Mouse (Mus musculus): ENCODE data around the gene Rapgef2.

Gene Rapgef2

GRCm38 (mm10) chr3:79286376-79287107, at the start of gene Rapgef2:
Rapgef2 (minus strand) TSS chr3:79286517.
- DNase-seq (ENCODE audit: low spot score in 2 of 2), result peak; percentile 70 to 73

- DNase-seq (ENCODE audit: low spot score in 2 of 2), result no peak
These were observed 47.4 kb upstream of the Rapgef2 start for GRCm38 (mm10) chr3:79333643-79334200.

- no peak for DNase-seq (ENCODE audit: low spot score in 2 of 2)
These were observed 46.7 kb upstream of the Rapgef2 start for GRCm38 (mm10) chr3:79333051-79333450.

- no peak for DNase-seq (ENCODE audit: low spot score in 2 of 2)
These were observed 43.5 kb upstream of the Rapgef2 start for GRCm38 (mm10) chr3:79329691-79330315.

- no peak for DNase-seq (ENCODE audit: low spot score in 2 of 2)
These were observed 38.6 kb upstream of the Rapgef2 start for GRCm38 (mm10) chr3:79324697-79325526.

- DNase-seq (ENCODE audit: low spot score in 2 of 2), result no peak
These were observed 27.8 kb upstream of the Rapgef2 start for GRCm38 (mm10) chr3:79314006-79314698.

- DNase-seq (ENCODE audit: low spot score in 2 of 2), result no peak
These were observed 25.6 kb upstream of the Rapgef2 start for GRCm38 (mm10) chr3:79311895-79312294.

- DNase-seq (ENCODE audit: low spot score in 2 of 2), result no peak
These were observed 23.9 kb upstream of the Rapgef2 start for GRCm38 (mm10) chr3:79310184-79310583.

GRCm38 (mm10) chr3:79308605-79309004, 22.3 kb upstream of the Rapgef2 start:
- DNase-seq (ENCODE audit: low spot score in 2 of 2), result no peak

- DNase-seq (ENCODE audit: low spot score in 2 of 2), result no peak
These were observed 13.1 kb upstream of the Rapgef2 start for GRCm38 (mm10) chr3:79299401-79299800.

- DNase-seq (ENCODE audit: low spot score in 2 of 2), result no peak
These were observed 11.0 kb upstream of the Rapgef2 start for GRCm38 (mm10) chr3:79297281-79297680.

GRCm38 (mm10) chr3:79296586-79296985, 10.3 kb upstream of the Rapgef2 start:
- DNase-seq (ENCODE audit: low spot score in 2 of 2), result no peak

- no peak for DNase-seq (ENCODE audit: low spot score in 2 of 2)
These were observed 9.7 kb upstream of the Rapgef2 start for GRCm38 (mm10) chr3:79296049-79296448.

GRCm38 (mm10) chr3:79294701-79295100, 8.4 kb upstream of the Rapgef2 start:
- DNase-seq (ENCODE audit: low spot score in 2 of 2), result no peak

- no peak for DNase-seq (ENCODE audit: low spot score in 2 of 2)
These were observed 6.7 kb upstream of the Rapgef2 start for GRCm38 (mm10) chr3:79293023-79293422.

- no peak for DNase-seq (ENCODE audit: low spot score in 2 of 2)
These were observed 2.7 kb upstream of the Rapgef2 start for GRCm38 (mm10) chr3:79289050-79289449.

- no peak for DNase-seq (ENCODE audit: low spot score in 2 of 2)
These were observed 1.6 kb upstream of the Rapgef2 start for GRCm38 (mm10) chr3:79287699-79288458.

- peak; percentile 87 to 95 for DNase-seq (ENCODE audit: low spot score in 2 of 2)
These were observed 825 bp upstream of the Rapgef2 start for GRCm38 (mm10) chr3:79287108-79287576.

GRCm38 (mm10) chr3:79286031-79286375, 314 bp downstream of the Rapgef2 start:
- DNase-seq (ENCODE audit: low spot score in 2 of 2), result peak in 1 of 2 experiments; percentile 2

- DNase-seq (ENCODE audit: low spot score in 2 of 2), result no peak
These were observed 1.1 kb downstream of the Rapgef2 start for GRCm38 (mm10) chr3:79285097-79285675.

All from urinary bladder, adult 18-20 months (tissue).